36 mouse cellular contexts compared by ENCODE assay signal in the genomic region with DNA sequence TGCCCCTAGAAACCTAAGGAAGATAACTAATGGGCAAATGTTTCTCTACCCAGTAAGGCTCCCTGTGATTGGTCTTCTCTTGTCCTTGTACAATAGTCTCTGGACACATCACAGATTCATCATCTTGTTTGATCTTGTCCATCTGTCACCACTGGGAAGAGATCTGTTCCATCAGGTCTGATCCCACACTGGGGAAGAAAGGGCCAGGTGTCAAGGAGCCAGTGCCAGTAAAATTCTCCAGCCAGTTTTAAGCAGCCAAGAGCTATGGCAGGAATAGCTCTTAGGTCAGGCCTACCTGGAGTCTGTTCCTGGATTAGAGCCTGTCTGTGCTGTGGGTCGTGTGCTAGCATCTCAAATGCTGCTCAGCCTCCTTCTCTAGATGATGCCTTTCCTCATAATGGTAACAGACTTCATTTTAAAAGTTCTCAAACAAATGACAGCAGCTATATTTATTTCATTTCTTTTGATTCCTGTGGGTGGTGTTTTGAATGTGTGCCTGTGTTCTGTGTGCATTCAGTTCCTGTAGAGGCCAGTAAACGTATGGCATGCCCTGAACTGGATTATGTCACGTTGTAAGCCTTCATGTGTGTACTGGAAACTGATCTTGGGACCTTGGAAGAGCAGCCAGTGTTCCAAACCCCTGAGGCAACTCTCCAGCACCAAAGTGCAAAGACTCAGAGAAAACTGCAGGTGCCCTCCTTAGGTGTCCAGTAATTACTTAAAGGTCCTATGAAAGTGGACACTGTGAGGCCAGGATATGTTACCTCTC. TPM values are rescaled to one million over a fixed set of nuclear protein-coding genes. Genes with fewer than 3 reads are reported as not detected.
DNase-seq lines count a peak whose midpoint lies in the region; ATAC-seq and TF ChIP-seq lines count a peak whose summit lies in the region.
"Had no signal": no experiment of that assay in that cellular context is flagged by ENCODE, and none has a peak within 500 bp of the region (broad histone marks: within the 10 kb centered on the region; RNA-seq: fewer than 3 reads in every experiment).

No protein-coding gene starts in this region.

- H3K9ac ChIP-seq in forebrain, embryonic 11.5 days (ENCODE audit: low read length), result no peak overlapping the region
- H3K9ac ChIP-seq: embryonic facial prominence, embryonic 15.5 days; heart, embryonic 12.5 days; hindbrain, embryonic 13.5 days; lung, embryonic 15.5 days; midbrain, embryonic 15.5 days; neural tube, embryonic 15.5 days had no signal

- TF ChIP-seq POLR2A in kidney, adult 2 months (IDR thresholded peaks at IDR 0.05; ENCODE audit: low read depth, low read length), result no peak

- peaks cover 13% of the 10 kb centered on the region for H3K4me1 ChIP-seq in kidney, adult 2 months (ENCODE audit: control insufficient read depth, insufficient read depth, low read length)
- H3K4me1 ChIP-seq in forebrain, embryonic 11.5 days (replicated peaks; ENCODE audit: control insufficient read depth, insufficient read depth, low read length), result no peaks in the 10 kb centered on the region
- H3K4me1 ChIP-seq: embryonic facial prominence, embryonic 10.5 days; embryonic facial prominence, embryonic 15.5 days; heart, embryonic 12.5 days; hindbrain, embryonic 13.5 days; lung, embryonic 15.5 days; midbrain, embryonic 10.5 days; midbrain, embryonic 15.5 days; neural tube, embryonic 15.5 days had no signal

- DNase-seq in kidney, adult 2 months, result peak; percentile 32
- no peak for DNase-seq in kidney, postnatal 10 days
- DNase-seq in cerebellum, adult 11 months, result peak; percentile 75
- peak; percentile 93 for DNase-seq in cerebellum, adult 9-10 months
- DNase-seq in cerebellum, postnatal 36 days, result peak; percentile 78 to 81
- DNase-seq in gastrocnemius, postnatal 25 days, result no peak
- no peak for DNase-seq in forebrain, embryonic 11.5 days (ENCODE audit: low spot score)
- DNase-seq: adrenal gland, postnatal 10 days; heart, adult 2 months; heart, postnatal 4 days; liver; retina, postnatal 1 day; right cerebral cortex, postnatal 25 days; thymus, postnatal 14 days had no signal

- H3K4me2 ChIP-seq in forebrain, embryonic 11.5 days (ENCODE audit: low read depth, low read length, severe bottlenecking), result no peak overlapping the region
- H3K4me2 ChIP-seq: embryonic facial prominence, embryonic 15.5 days; heart, embryonic 12.5 days; hindbrain, embryonic 13.5 days; lung, embryonic 15.5 days; midbrain, embryonic 15.5 days; neural tube, embryonic 15.5 days had no signal

- H3K9me3 ChIP-seq in forebrain, embryonic 11.5 days (ENCODE audit: control insufficient read depth, low read length), result no peaks in the 10 kb centered on the region
- H3K9me3 ChIP-seq: embryonic facial prominence, embryonic 10.5 days; embryonic facial prominence, embryonic 15.5 days; G1E; heart, embryonic 12.5 days; hindbrain, embryonic 13.5 days; lung, embryonic 15.5 days; midbrain, embryonic 15.5 days; neural tube, embryonic 15.5 days had no signal

- WGBS in kidney, adult 2 months, result 49% methylated on average over 3 of the region's 3 CpGs
- 62% methylated on average over 3 of the region's 3 CpGs for WGBS in forebrain, embryonic 11.5 days

- peak overlapping the region; percentile 94 for H3K27ac ChIP-seq in kidney, adult 2 months (ENCODE audit: insufficient read depth, low read depth, low read length)
- H3K27ac ChIP-seq in forebrain, embryonic 11.5 days (ENCODE audit: low read depth, low read length), result no peak overlapping the region
- H3K27ac ChIP-seq: embryonic facial prominence, embryonic 10.5 days; embryonic facial prominence, embryonic 15.5 days; heart, adult 2 months; hindbrain, embryonic 13.5 days; lung, embryonic 15.5 days; midbrain, embryonic 10.5 days; midbrain, embryonic 15.5 days; neural tube, embryonic 15.5 days had no signal

- H3K4me3 ChIP-seq in kidney, adult 2 months (ENCODE audit: insufficient read depth, low read depth, low read length), result no peak overlapping the region
- H3K4me3 ChIP-seq in forebrain, embryonic 11.5 days (ENCODE audit: low read depth, low read length), result no peak overlapping the region
- H3K4me3 ChIP-seq: embryonic facial prominence, embryonic 10.5 days; embryonic facial prominence, embryonic 15.5 days; heart, adult 2 months; heart, embryonic 12.5 days; hindbrain, embryonic 13.5 days; lung, embryonic 15.5 days; midbrain, embryonic 10.5 days; midbrain, embryonic 15.5 days; neural tube, embryonic 15.5 days had no signal

- H3K36me3 ChIP-seq in kidney, adult 2 months (ENCODE audit: control insufficient read depth, insufficient read depth, low read length), result no peaks in the 10 kb centered on the region
- H3K36me3 ChIP-seq in forebrain, embryonic 11.5 days (ENCODE audit: control insufficient read depth, insufficient read depth, low read length), result no peaks in the 10 kb centered on the region
- H3K36me3 ChIP-seq: embryonic facial prominence, embryonic 10.5 days; embryonic facial prominence, embryonic 15.5 days; G1E; heart, embryonic 12.5 days; hindbrain, embryonic 13.5 days; lung, embryonic 15.5 days; midbrain, embryonic 10.5 days; midbrain, embryonic 15.5 days; neural tube, embryonic 15.5 days had no signal

- no peak for ATAC-seq in forebrain, embryonic 11.5 days (replicated peaks; ENCODE audit: low FRiP score)
- ATAC-seq: forebrain, embryonic 14.5 days; midbrain, embryonic 15.5 days had no signal

- H3K27me3 ChIP-seq in kidney, adult 2 months (replicated peaks; ENCODE audit: control insufficient read depth, insufficient read depth, low read length), result no peaks in the 10 kb centered on the region
- no peaks in the 10 kb centered on the region for H3K27me3 ChIP-seq in forebrain, embryonic 11.5 days (ENCODE audit: control insufficient read depth, insufficient read depth, low read length)
- H3K27me3 ChIP-seq: embryonic facial prominence, embryonic 15.5 days; heart, embryonic 12.5 days; hindbrain, embryonic 13.5 days; lung, embryonic 15.5 days; midbrain, embryonic 15.5 days; neural tube, embryonic 15.5 days had no signal

- TF ChIP-seq CTCF in kidney, adult 2 months (conservative IDR thresholded peaks at IDR 0.05; ENCODE audit: insufficient read depth, insufficient read length, low read depth, low read length), result no peak

RNA-seq across cellular contexts. Expression of gene 1700001J03Rik, which starts 5.6 kb away (rescaled TPM):
- polyA plus RNA-seq in kidney, adult 2 months (2012; rRNA removed), result 1.7 and 2.1 TPM in 2 replicates
- total RNA-seq in gastrocnemius, postnatal 25 days (2021), result 1 to 10 TPM; 1.3 to 1.4 TPM
- 0.33 TPM in 1 of 2 replicates, not detected in the other for polyA plus RNA-seq in forebrain, embryonic 11.5 days (2014; fragmentation: Nextera tagmentation; extraction: Ambion mirVana)
- polyA plus RNA-seq: embryonic facial prominence, embryonic 10.5 days; embryonic facial prominence, embryonic 15.5 days; forebrain, embryonic 14.5 days; G1E; heart, embryonic 12.5 days; heart, postnatal 0 days; hindbrain, embryonic 13.5 days; intestine, embryonic 16.5 days; limb, embryonic 11.5 days; liver, embryonic 16.5 days; lung, embryonic 15.5 days; midbrain, embryonic 10.5 days; neural tube, embryonic 15.5 days; stomach, embryonic 16.5 days had no signal

RNA-seq across cellular contexts. Expression of gene Gm6309, which starts 20.2 kb away (rescaled TPM):
- polyA plus RNA-seq in kidney, adult 2 months (2012; rRNA removed), result not detected in 2 replicates
- not detected for total RNA-seq in gastrocnemius, postnatal 25 days (2021)
- not detected in 2 replicates for polyA plus RNA-seq in forebrain, embryonic 11.5 days (2014; fragmentation: Nextera tagmentation; extraction: Ambion mirVana)
- total RNA-seq: adrenal gland, postnatal 10 days; G1E; gastrocnemius, adult 18-20 months; gastrocnemius, postnatal 4 days; heart, adult 2 months; heart, postnatal 4 days; layer of hippocampus, adult 8-10 months; layer of hippocampus, postnatal 25 days; left cerebral cortex, adult 8-10 months; megakaryocyte progenitor cell, adult 5-6 weeks had no signal
- polyA plus RNA-seq: embryonic facial prominence, embryonic 10.5 days; embryonic facial prominence, embryonic 15.5 days; forebrain, embryonic 14.5 days; frontal cortex, adult 2 months; G1E; heart, adult 2 months; heart, embryonic 12.5 days; heart, postnatal 0 days; hindbrain, embryonic 13.5 days; intestine, embryonic 16.5 days; limb, embryonic 11.5 days; liver, embryonic 16.5 days; lung, embryonic 15.5 days; midbrain, embryonic 10.5 days; midbrain, embryonic 15.5 days; neural tube, embryonic 15.5 days; stomach, embryonic 16.5 days had no signal

RNA-seq across cellular contexts. Expression of gene Gm5565, which starts 30.3 kb away (rescaled TPM):
- not detected in 2 replicates for polyA plus RNA-seq in kidney, adult 2 months (2012; rRNA removed)
- not detected for total RNA-seq in gastrocnemius, postnatal 25 days (2021)
- polyA plus RNA-seq in forebrain, embryonic 11.5 days (2014; fragmentation: Nextera tagmentation; extraction: Ambion mirVana), result not detected in 2 replicates
- total RNA-seq: adrenal gland, postnatal 10 days; G1E; gastrocnemius, adult 18-20 months; gastrocnemius, postnatal 4 days; heart, adult 2 months; heart, postnatal 4 days; layer of hippocampus, adult 8-10 months; layer of hippocampus, postnatal 25 days; left cerebral cortex, adult 8-10 months; megakaryocyte progenitor cell, adult 5-6 weeks had no signal
- polyA plus RNA-seq: embryonic facial prominence, embryonic 10.5 days; embryonic facial prominence, embryonic 15.5 days; forebrain, embryonic 14.5 days; frontal cortex, adult 2 months; G1E; heart, adult 2 months; heart, embryonic 12.5 days; heart, postnatal 0 days; hindbrain, embryonic 13.5 days; intestine, embryonic 16.5 days; limb, embryonic 11.5 days; liver, embryonic 16.5 days; lung, embryonic 15.5 days; midbrain, embryonic 10.5 days; midbrain, embryonic 15.5 days; neural tube, embryonic 15.5 days; stomach, embryonic 16.5 days had no signal

RNA-seq across cellular contexts. Expression of gene Rnf6, which starts 30.7 kb away (rescaled TPM):
- polyA plus RNA-seq in kidney, adult 2 months (2012; rRNA removed), result 34.8 and 36.2 TPM in 2 replicates
- 10 to 100 TPM; 31.6 to 40.1 TPM for total RNA-seq in gastrocnemius, postnatal 25 days (2021)
- 22.7 and 25.0 TPM in 2 replicates for polyA plus RNA-seq in forebrain, embryonic 11.5 days (2014; fragmentation: Nextera tagmentation; extraction: Ambion mirVana)

RNA-seq across cellular contexts. Expression of gene Cdk8, which starts 40.3 kb away (rescaled TPM):
- polyA plus RNA-seq in kidney, adult 2 months (2012; rRNA removed), result 34.5 and 38.4 TPM in 2 replicates
- total RNA-seq in gastrocnemius, postnatal 25 days (2021), result 10 to 100 TPM; 15.1 to 15.5 TPM
- polyA plus RNA-seq in forebrain, embryonic 11.5 days (2014; fragmentation: Nextera tagmentation; extraction: Ambion mirVana), result 41.5 and 43.5 TPM in 2 replicates

Comparison
In these comparisons a context has a peak if more than half of its experiments do, and no peak if none do; other contexts are left out.
1. DNase-seq: peak in kidney, adult 2 months (single experiment), cerebellum, adult 11 months (single experiment), cerebellum, adult 9-10 months (single experiment) and cerebellum, postnatal 36 days (2 of 2); none in kidney, postnatal 10 days (single experiment), gastrocnemius, postnatal 25 days (single experiment) and forebrain, embryonic 11.5 days (single experiment).